Mouse (Mus musculus) megakaryocyte, embryonic 14.5 days (primary cell): ENCODE results near the gene Nucks1.

Experiments
- FLI1 ChIP-seq: IDR thresholded peaks from 2 replicates; pipeline ENCODE4 v1.6.1; 2012; ENCODE audit warnings: low read length, inconsistent platforms, mixed read lengths
- GATA1 ChIP-seq: IDR thresholded peaks from 3 replicates; pipeline ENCODE4 v1.6.1; 2012; ENCODE audit warnings: mixed read lengths, low read length, inconsistent platforms, borderline replicate concordance

GRCm38 (mm10) chr1:131947997-131948525, 37.7 kb downstream of the Nucks1 start:
- TF ChIP-seq GATA1 (no peak), FLI1 (no peak)
